Mouse (Mus musculus) forelimb bud, embryonic 11.5 days (tissue): ENCODE data around the gene Alpk3.
A peak's percentile ranks its signal among the peaks of the same experiment; 100 is the strongest.
"Not testable (repeated sequence)": the region's sequence is repeated elsewhere in the genome, so short reads cannot be mapped to it uniquely, and the experiment has no call there.

Experiments
- DNase-seq: peaks from one replicate; pipeline ENCODE4 v3.0.0-alpha.2; 2012; ENCODE audit warnings: low read depth, low spot score

The Alpk3 gene

DNA sequence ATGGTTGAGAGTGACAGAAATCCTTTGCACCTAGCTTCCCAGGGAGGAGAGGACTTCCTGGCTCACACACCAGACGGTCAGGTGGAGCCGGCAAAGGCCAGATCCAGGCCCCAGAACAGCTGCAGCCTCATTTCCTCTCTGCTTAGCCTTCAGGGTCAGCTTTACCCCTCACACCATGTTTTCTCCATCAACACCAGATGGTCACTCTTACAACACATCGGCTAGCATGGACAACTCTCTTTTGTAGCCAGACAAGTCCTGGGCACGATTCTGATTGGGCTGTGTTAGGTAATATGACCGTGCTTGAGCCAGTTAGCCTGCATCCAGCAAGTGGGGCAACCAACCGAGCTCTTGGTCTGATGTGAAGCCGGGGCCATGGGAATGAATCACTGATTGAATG, 74.5 kb downstream of the Alpk3 start:
- peak; percentile 58 for DNase-seq

DNA sequence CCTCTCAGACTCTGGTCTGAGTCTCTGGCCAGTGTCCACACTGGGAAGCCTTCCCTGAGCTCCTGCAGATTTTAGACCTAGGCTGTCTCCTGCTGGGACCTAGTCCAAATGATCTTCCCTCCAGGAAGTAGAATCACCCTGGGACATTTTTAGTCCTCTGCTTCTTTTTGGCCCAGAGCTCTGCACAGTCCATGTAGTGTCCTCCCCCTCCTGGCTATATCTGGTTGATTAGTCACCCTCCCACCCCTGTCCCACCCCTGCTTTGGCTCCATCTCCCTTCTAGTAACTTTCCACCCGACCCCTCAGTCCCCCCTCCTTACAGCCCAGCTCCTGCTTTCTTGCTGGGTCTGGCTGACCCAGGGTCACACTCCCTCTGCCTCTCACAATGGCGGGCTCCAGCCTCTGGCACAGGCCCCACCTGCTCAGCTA, 75.5 kb downstream of the Alpk3 start:
- DNase-seq = no peak

DNA sequence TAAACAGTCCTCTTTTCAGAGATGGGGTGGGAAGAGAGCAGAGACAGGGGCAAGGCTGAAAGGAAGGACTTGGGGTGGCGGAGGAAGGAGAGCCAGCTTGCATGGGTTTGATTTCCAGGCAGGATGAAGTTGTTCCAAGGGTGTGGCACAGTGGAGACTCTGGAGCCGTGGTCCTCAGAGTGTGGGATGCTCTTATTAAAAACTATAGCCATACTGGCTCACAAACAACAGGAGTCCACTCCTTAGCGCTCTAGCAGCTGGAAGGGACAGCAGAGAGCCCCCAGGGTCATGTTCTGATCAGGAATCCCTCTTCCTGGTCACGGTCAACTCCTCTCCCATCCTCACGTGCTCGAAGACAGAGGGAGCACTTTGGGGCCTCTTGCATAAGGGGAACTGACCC, 76.0 kb downstream of the Alpk3 start:
- no peak for DNase-seq

DNA sequence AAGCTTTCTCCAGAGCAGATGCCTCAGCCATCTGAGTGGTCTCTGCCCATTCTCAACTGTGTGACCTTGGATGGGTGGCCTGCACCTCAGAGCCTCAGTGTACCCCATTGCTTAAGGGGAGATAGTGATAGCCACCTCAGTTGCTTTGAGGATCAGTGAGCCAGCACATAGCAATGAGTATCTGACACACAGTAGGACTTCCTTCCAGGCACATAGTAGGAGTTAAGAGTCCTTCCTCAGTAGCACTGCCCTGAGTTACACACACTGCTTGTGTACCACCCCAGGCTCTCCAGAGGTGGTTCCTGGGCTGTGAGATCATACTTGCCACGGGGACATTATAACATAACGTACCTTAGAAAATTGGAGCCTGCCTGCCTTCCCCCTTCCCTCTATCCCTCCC, 76.5 kb downstream of the Alpk3 start:
- DNase-seq = no peak

DNA sequence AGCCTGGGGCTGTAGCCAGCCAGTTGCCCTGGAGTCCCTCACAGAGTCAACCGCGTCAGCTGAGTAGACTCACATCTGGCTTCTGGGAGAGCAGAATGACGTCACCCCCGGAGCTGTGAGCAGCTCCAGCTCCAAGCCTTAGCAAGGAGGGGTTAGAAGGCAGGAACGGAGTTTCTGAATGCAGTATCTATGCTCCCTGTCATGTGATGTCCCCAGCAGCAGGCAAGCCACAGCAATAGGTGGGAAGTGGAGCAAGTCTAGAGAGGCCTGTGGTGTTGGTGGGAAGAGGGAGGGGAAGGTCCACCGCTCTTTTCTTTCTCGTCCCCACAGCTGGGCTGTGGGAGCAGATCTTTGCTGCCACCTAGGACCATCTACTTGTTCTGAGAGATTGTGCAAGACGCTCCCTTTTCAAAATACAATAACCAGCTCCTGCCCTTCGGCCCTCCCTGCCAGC, 77.2 kb downstream of the Alpk3 start:
- DNase-seq = peak; percentile 86

DNA sequence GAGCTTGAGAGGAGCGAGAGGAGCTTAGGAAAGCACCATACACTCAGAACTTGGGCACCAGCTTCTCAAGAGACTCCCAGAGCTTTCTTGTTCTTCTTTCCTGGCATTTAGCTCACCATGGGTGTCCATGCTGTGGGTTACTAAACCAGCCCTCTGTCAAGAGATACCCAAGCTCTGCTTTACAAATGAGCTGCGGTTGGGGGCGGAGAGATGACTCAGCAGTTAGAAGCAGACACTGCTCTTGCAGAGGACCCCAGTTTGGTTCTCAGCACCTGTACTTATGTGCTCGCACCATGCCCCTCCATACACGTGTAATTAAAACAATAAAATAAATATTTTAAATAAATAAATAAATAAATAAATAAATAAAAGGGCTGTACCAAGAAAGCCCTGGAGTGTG, 79.9 kb downstream of the Alpk3 start:
- no peak for DNase-seq

DNA sequence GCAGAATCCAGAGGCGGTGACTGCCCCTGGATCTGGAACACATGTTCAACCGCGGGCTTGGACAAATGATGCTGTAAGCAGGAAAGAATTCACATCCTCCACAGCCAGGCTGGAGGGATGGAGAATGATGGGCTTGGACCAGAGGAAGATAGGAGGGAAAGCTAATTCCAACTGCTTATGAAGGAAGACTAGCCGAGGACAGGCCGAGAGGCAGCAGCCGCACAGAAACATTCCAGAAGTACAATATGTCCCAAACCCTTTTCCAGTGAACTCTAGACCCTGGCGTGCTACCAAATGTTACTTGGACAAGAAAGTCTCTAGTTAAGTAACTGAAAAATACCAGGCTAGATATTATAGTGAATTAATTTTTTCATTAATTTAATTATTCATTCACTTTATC, 81.7 kb downstream of the Alpk3 start:
- no peak for DNase-seq

DNA sequence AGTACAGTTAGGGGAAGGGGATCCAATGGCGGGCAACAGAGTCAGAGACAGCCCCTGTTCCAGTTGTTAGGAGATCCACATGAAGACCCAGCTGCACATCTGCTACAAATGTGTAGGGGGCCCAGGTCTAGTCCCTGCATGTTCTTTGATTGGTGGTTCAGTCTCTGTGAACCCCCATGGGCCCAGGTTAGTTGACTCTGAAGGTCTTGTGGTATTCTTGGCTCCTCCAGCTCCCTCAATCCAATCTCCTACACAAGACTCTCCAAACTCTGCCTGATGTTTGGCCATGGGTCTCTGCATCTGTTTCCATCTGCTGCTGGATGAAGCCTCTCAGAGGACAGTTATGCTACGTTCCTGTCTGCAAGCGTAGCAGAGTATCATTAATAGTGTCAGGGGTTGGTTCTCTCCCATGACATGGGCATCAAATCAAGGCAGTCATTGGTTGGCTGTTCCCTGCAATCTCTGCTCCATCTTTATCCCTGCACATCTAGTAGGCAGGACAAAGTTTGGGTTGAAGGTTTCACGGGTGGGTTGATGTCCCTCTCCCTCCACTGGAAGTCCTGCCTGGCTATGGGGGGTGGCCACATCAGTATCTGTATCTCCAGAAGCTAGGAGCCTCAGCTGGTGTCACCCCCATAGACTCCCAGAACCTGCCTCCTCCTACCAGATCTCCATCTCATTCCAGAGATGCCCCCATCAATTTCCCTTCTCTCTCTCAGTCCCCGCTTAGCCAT, 82.4 kb downstream of the Alpk3 start:
- no peak for DNase-seq

DNA sequence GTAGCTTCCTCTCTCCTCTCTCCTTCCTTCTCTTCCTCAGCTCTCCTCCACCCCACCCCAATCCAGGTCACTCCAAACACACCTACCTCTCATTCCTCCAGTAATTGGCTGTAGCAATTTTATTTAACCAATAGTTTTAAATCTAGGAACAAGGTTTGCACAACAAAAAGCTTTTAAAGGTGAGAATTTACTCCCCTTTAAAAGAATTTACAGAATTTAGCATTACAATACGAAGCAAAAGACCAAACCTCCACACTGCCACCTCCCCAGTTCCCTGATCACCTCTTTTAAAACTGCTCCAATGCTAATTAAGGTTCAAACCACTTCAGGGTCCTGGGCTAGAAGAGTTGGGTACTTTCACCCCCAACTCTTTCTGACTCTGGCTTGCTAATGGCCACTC, 84.1 kb downstream of the Alpk3 start:
- no peak for DNase-seq

DNA sequence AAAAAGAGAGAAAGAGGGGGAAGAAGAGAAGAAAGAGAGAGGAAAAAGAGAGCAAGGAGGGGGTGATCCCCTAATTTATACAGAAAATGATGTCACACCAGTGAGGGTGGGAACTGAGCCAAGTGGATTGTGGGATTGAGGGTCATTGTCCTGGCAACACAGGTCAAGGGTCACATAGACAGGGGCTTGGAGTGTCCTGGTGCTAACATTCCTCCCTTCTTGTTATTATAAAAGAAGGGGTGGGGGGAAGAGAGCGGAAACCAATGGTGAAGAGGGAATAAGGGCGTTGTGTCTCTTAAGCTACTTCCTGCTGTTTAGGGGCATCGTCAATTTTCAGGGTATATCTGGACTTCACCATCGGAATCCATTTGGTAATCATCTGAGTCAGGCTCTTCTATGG, 85.7 kb downstream of the Alpk3 start:
- DNase-seq = not testable (repeated sequence)

DNA sequence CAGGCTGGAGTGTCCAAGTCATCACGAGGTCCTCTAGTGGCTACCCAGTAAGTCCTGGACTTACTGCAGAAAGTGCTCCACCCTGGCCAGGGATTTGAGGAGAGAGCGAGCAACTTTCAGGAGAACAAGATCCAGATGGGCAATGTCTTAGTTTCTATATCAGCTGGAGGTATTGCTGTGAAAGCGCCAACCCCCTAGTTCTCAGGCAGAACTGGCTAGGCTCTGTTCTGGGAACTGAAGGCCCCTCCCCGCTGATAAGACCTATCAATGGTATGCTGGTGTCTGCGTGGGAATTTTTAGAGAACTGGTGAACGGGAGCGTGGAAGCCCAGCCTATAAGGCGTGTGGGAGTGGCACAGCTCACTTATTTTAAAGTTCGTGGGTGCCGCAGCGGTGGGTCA, 92.4 kb downstream of the Alpk3 start:
- no peak for DNase-seq

DNA sequence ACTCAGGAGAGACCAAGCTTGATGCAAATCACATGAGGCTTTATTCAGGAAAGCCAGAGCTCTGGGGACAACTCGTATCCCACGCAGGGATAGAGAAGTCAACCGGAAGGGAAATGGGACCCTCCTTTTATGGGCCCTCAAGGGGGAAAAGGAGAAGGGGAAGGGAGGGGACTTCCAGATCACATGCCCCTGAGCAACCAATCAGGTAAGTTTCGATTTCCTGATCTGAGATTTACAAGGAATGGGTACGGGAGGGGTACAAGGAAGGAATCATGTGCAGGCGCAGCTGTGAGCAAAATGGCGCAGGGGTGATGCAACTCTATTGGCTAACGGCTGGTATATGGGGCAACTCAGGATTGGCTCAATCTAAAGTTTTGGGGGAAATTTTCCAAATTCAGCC, 93.8 kb downstream of the Alpk3 start:
- no peak for DNase-seq

DNA sequence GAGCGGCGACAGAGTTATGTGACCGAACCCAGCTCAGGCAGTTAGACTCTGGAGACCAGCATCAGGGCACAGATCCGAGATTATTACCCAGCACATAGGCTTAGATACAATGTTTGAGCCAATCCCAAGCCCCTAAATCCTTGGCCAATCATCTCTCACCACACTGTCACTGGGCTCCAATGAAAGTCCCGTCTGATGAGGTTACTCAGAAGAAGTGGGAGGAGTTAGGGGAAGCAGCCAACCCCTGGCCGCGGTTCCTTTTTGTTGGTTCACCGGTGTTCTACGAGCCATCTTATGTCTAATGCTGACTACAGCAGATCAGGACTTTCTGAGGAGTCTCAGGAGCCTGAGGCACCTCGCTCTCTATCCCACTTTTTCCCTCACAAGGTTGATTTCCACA, 94.9 kb downstream of the Alpk3 start:
- DNase-seq = no peak

DNA sequence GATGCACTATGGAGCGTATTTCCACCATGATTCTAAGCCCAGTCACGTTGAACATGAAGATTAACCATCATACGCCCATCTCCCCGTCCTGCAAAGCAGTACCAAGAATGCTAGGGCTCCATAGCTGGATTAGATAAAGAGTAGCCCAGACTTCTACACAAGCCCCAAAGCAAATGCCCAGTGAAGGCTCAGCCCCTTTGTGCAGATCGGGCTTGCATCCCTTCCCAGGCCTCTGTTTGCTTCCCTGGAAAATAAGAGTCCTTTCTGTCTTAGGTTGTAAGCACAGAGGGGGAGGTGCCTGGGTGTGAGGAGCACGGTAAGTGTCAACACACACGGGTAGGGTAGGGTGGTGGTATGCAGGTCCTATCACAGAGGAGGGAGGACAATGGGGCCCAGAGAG, 95.4 kb downstream of the Alpk3 start:
- no peak for DNase-seq

DNA sequence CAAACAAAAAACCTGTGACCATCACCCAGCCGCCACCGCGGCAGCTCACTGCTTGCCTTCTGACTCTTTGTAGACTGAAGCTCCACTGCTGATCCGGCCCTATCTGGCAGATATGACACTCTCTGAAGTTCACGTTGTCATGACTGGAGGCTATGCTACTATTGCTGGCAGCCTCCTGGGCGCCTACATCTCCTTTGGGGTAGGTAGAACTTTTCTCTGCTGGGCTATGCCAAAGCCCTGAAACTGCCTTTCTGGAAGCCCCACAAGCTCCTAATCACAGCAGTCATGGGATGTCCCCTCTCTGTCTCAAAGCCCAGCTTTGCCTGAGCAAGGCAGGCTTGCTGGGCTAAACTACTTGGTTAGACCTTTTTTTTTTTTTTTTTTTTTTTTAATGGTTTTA, 95.9 kb downstream of the Alpk3 start:
- no peak for DNase-seq

DNA sequence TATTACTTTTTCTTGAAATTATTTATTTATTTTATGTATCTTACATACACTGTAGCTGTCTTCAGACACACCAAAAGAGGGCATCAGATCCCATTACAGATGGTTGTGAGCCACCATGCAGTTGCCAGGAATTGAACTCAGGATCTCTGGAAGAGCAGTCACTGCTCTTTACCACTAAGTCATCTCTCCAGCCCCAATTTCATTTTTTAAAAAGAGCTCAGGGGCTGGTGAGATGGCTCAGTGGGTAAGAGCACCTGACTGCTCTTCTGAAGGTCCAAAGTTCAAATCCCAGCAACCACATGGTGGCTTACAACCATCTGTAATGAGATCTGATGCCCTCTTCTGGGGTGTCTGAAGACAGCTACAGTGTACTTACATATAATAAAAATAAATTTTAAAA, 96.8 kb downstream of the Alpk3 start:
- DNase-seq = not testable (repeated sequence)

DNA sequence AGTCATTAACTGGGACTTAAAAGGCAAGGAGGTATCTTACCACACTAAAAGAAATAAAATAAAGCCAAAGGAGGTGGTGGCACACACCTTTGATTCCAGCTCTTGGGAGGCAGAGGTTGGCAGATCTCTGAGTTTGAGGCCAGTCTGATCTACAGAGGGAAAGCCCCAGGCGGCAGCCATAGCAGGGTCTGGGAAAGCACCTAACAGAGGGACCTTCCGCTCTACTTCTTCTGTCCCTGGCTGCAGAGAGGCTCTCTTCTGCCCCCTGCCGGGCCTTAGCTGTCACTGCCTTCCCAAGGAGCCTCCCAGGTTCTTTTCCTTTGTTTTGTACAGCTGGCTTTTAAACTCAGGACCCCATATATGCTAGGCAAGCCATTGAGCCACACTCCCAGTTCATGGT, 97.6 kb downstream of the Alpk3 start:
- DNase-seq = peak; percentile 85
